Mouse (Mus musculus) thymus, postnatal 4 days (tissue): Measurements from ENCODE around the gene Inip.
"Not testable (repeated sequence)": the region's sequence is repeated elsewhere in the genome, so short reads cannot be mapped to it uniquely, and the experiment has no call there.

Experiments
- DNase-seq: peaks from one replicate; pipeline ENCODE4 v3.0.0; 2021

The Inip gene

GRCm38 (mm10) chr4:59807521-59807920 lies 6.1 kb upstream of the Inip start:
- DNase-seq: no peak

- no peak for DNase-seq
Observed at GRCm38 (mm10) chr4:59806879-59807195, 5.4 kb upstream of the Inip start.

GRCm38 (mm10) chr4:59805968-59806878 lies 4.8 kb upstream of the Inip start:
- peak; percentile 44 for DNase-seq

GRCm38 (mm10) chr4:59805181-59805967 lies 4.0 kb upstream of the Inip start, which contains the start of gene Snx30:
TSS of gene Snx30 (plus strand) at chr4:59805840.
- DNase-seq: peak; percentile 97

GRCm38 (mm10) chr4:59804754-59805153 lies 3.4 kb upstream of the Inip start:
- DNase-seq: no peak

GRCm38 (mm10) chr4:59803358-59803757 lies 2.0 kb upstream of the Inip start:
- DNase-seq: no peak

GRCm38 (mm10) chr4:59802792-59803191 lies 1.4 kb upstream of the Inip start:
- DNase-seq: no peak

- no peak for DNase-seq
Observed at GRCm38 (mm10) chr4:59802107-59802506, 718 bp upstream of the Inip start.

GRCm38 (mm10) chr4:59800181-59800580 lies 1.2 kb downstream of the Inip start:
- DNase-seq: no peak

GRCm38 (mm10) chr4:59795788-59796455 lies 5.5 kb downstream of the Inip start:
- no peak for DNase-seq

- no peak for DNase-seq
Observed at GRCm38 (mm10) chr4:59794116-59794515, 7.3 kb downstream of the Inip start.

GRCm38 (mm10) chr4:59793626-59794025 lies 7.8 kb downstream of the Inip start:
- DNase-seq: not testable (repeated sequence)

- DNase-seq: no peak
Observed at GRCm38 (mm10) chr4:59789015-59789414, 12.4 kb downstream of the Inip start.

GRCm38 (mm10) chr4:59787126-59787525 lies 14.3 kb downstream of the Inip start:
- no peak for DNase-seq

GRCm38 (mm10) chr4:59786661-59787060 lies 14.7 kb downstream of the Inip start:
- DNase-seq: peak; percentile 91

GRCm38 (mm10) chr4:59785412-59785811 lies 16.0 kb downstream of the Inip start:
- no peak for DNase-seq

GRCm38 (mm10) chr4:59783685-59784279 lies 17.6 kb downstream of the Inip start:
- DNase-seq: peak; percentile 94

- DNase-seq: peak; percentile 47
Observed at GRCm38 (mm10) chr4:59782853-59783684, 18.3 kb downstream of the Inip start.

GRCm38 (mm10) chr4:59780568-59780967 lies 20.8 kb downstream of the Inip start:
- DNase-seq: no peak

GRCm38 (mm10) chr4:59777828-59778227 lies 23.6 kb downstream of the Inip start:
- no peak for DNase-seq

- no peak for DNase-seq
Observed at GRCm38 (mm10) chr4:59772171-59772879, 29.1 kb downstream of the Inip start.
